In the genomic region with DNA sequence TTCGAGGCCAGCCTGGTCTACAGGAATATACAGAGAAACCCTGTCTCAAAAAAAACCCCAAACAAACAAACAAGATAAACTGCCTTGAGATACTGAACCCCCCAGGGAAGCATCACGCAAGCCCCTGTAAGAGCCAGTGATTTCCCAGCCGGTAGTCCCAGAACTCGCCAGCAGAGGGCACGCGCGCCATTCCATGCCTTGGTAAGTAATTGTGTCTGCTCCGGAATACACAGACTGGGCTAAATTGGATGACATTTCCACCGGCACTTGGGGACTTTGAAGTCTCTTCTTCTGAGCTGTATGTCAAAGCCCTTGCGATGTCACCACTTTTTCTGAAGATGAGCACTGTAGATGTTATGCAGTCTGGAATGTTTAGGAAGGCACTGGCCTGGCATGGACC, we compare ENCODE assay signal across 9 mouse cellular contexts. TPM values are rescaled to one million over a fixed set of nuclear protein-coding genes. Genes with fewer than 3 reads are reported as not detected.
A peak's percentile ranks its signal among the peaks of the same experiment; 100 is the strongest.
DNase-seq lines count a peak whose midpoint lies in the region; ATAC-seq and TF ChIP-seq lines count a peak whose summit lies in the region.
"Had no signal": no experiment of that assay in that cellular context is flagged by ENCODE, and none has a peak within 500 bp of the region (broad histone marks: within the 10 kb centered on the region; RNA-seq: fewer than 3 reads in every experiment).

No protein-coding gene starts in this region.

- no peaks in the 10 kb centered on the region for H3K9me3 ChIP-seq in heart, embryonic 13.5 days
- no peaks in the 10 kb centered on the region for H3K9me3 ChIP-seq in liver, embryonic 16.5 days (replicated peaks; ENCODE audit: control insufficient read depth, low read length)
- no peaks in the 10 kb centered on the region for H3K9me3 ChIP-seq in neural tube, embryonic 13.5 days
- no peaks in the 10 kb centered on the region for H3K9me3 ChIP-seq in stomach, postnatal 0 days (ENCODE audit: control insufficient read depth, low read length)
- H3K9me3 ChIP-seq: embryonic facial prominence, embryonic 13.5 days had no signal

- peak; percentile 61 for TF ChIP-seq CTCF in bone marrow macrophage, adult 2 months (IDR thresholded peaks at IDR 0.05; ENCODE audit: low read depth, low read length)
- TF ChIP-seq CTCF in stomach, postnatal 0 days (IDR thresholded peaks at IDR 0.05; ENCODE audit: low read depth): peak; percentile 96

- peaks cover 65% of the 10 kb centered on the region for H3K36me3 ChIP-seq in heart, embryonic 13.5 days
- peaks cover 7% of the 10 kb centered on the region for H3K36me3 ChIP-seq in liver, embryonic 16.5 days (ENCODE audit: control insufficient read depth, insufficient read depth)
- H3K36me3 ChIP-seq in neural tube, embryonic 13.5 days: peaks cover 43% of the 10 kb centered on the region
- H3K36me3 ChIP-seq in stomach, postnatal 0 days (ENCODE audit: control insufficient read depth, insufficient read depth, low read length): peaks cover 9% of the 10 kb centered on the region; the same call in 1 of the 2 replicates

- H3K27ac ChIP-seq in bone marrow macrophage, adult 2 months (ENCODE audit: insufficient read depth, low read depth, low read length): no peak overlapping the region
- H3K27ac ChIP-seq in heart, embryonic 13.5 days (replicated peaks): no peak overlapping the region
- H3K27ac ChIP-seq in liver, embryonic 16.5 days (ENCODE audit: low read length): no peak overlapping the region
- H3K27ac ChIP-seq in neural tube, embryonic 13.5 days (replicated peaks): no peak overlapping the region
- no peak overlapping the region for H3K27ac ChIP-seq in stomach, postnatal 0 days (replicated peaks)
- H3K27ac ChIP-seq: embryonic facial prominence, embryonic 13.5 days had no signal

- no peak overlapping the region for H3K4me2 ChIP-seq in heart, embryonic 13.5 days
- no peak overlapping the region for H3K4me2 ChIP-seq in liver, embryonic 16.5 days (ENCODE audit: low read depth, low read length)
- H3K4me2 ChIP-seq in neural tube, embryonic 13.5 days: no peak overlapping the region
- no peak overlapping the region for H3K4me2 ChIP-seq in stomach, postnatal 0 days (replicated peaks; ENCODE audit: low read depth)
- H3K4me2 ChIP-seq: embryonic facial prominence, embryonic 13.5 days had no signal

- TF ChIP-seq POLR2A in bone marrow macrophage, adult 2 months (IDR thresholded peaks at IDR 0.05; ENCODE audit: borderline replicate concordance, low read depth, low read length): no peak

- H3K9ac ChIP-seq in heart, embryonic 13.5 days: 0 out of 2 replicates have a peak overlapping the region, but pooled peaks have one; percentile 50
- no peak overlapping the region for H3K9ac ChIP-seq in liver, embryonic 16.5 days (ENCODE audit: low read depth, low read length)
- H3K9ac ChIP-seq in neural tube, embryonic 13.5 days: no peak overlapping the region
- no peak overlapping the region for H3K9ac ChIP-seq in stomach, postnatal 0 days (ENCODE audit: low read length)
- H3K9ac ChIP-seq: embryonic facial prominence, embryonic 13.5 days had no signal

- peak; percentile 79 for ATAC-seq in erythroblast, adult 5-6 weeks (replicated peaks; ENCODE audit: low FRiP score, poor library complexity, severe bottlenecking)
- ATAC-seq in heart, embryonic 13.5 days (ENCODE audit: extremely low read depth, insufficient number of reproducible peaks, low FRiP score, low TSS enrichment): no peak
- ATAC-seq in liver, embryonic 16.5 days (ENCODE audit: low read depth): 0 out of 2 replicates have a peak, but pooled peaks have one; percentile 14
- peak; percentile 38; the same call in 1 of the 2 replicates for ATAC-seq in neural tube, embryonic 13.5 days (ENCODE audit: low read depth)
- peak; percentile 33; the same call in 1 of the 2 replicates for ATAC-seq in stomach, postnatal 0 days (ENCODE audit: low FRiP score, low TSS enrichment)

- DNase-seq in CD4-positive helper T cell, adult 2 months (ENCODE audit: low read depth, low spot score): peak; percentile 87
- DNase-seq in kidney, postnatal 25 days: peak; percentile 86 to 95
- DNase-seq in stomach, postnatal 0 days (ENCODE audit: low spot score): peak; percentile 90

- H3K27me3 ChIP-seq in heart, embryonic 13.5 days (replicated peaks): no peaks in the 10 kb centered on the region
- H3K27me3 ChIP-seq in liver, embryonic 16.5 days (ENCODE audit: control insufficient read depth, insufficient read depth, low read depth, low read length): no peaks in the 10 kb centered on the region
- no peaks in the 10 kb centered on the region for H3K27me3 ChIP-seq in neural tube, embryonic 13.5 days
- H3K27me3 ChIP-seq in stomach, postnatal 0 days (ENCODE audit: control insufficient read depth, insufficient read depth, low read length): no peaks in the 10 kb centered on the region
- H3K27me3 ChIP-seq: embryonic facial prominence, embryonic 13.5 days had no signal

- H3K4me1 ChIP-seq in bone marrow macrophage, adult 2 months (ENCODE audit: control insufficient read depth, insufficient read depth, low read length): peaks cover 35% of the 10 kb centered on the region
- H3K4me1 ChIP-seq in heart, embryonic 13.5 days: peaks cover 26% of the 10 kb centered on the region
- peaks cover 16% of the 10 kb centered on the region for H3K4me1 ChIP-seq in liver, embryonic 16.5 days (ENCODE audit: control insufficient read depth, low read depth, low read length)
- peaks cover 5% of the 10 kb centered on the region; the same call in 1 of the 2 replicates for H3K4me1 ChIP-seq in neural tube, embryonic 13.5 days (replicated peaks)
- H3K4me1 ChIP-seq in stomach, postnatal 0 days (replicated peaks; ENCODE audit: control insufficient read depth, insufficient read depth): no peaks in the 10 kb centered on the region

- WGBS in heart, embryonic 13.5 days: 2% methylated on average over 10 of the region's 10 CpGs
- WGBS in liver, embryonic 16.5 days (ENCODE audit: insufficient replicate concordance): 1% methylated on average over 10 of the region's 10 CpGs
- WGBS in neural tube, embryonic 13.5 days: under 1% methylated on average over 10 of the region's 10 CpGs
- WGBS in stomach, postnatal 0 days: under 1% methylated on average over 10 of the region's 10 CpGs

- no peak for TF ChIP-seq EP300 in stomach, postnatal 0 days (optimal IDR thresholded peaks at IDR 0.05)

- no peak overlapping the region for H3K4me3 ChIP-seq in bone marrow macrophage, adult 2 months (ENCODE audit: insufficient read depth, low read length)
- no peak overlapping the region for H3K4me3 ChIP-seq in heart, embryonic 13.5 days
- H3K4me3 ChIP-seq in liver, embryonic 16.5 days (ENCODE audit: low read depth, low read length): no peak overlapping the region
- H3K4me3 ChIP-seq in neural tube, embryonic 13.5 days: no peak overlapping the region
- no peak overlapping the region for H3K4me3 ChIP-seq in stomach, postnatal 0 days (ENCODE audit: low read depth, low read length)
- H3K4me3 ChIP-seq: embryonic facial prominence, embryonic 13.5 days had no signal

RNA-seq across cellular contexts. Expression of a gene that starts 12.2 kb away (rescaled TPM):
- polyA plus RNA-seq in bone marrow macrophage, adult 2 months (2012; ENCODE audit: insufficient read depth, insufficient read length, missing spikeins): 3.1 and 4.6 TPM in 2 replicates
- 1.3 and 2.5 TPM in 2 replicates for total RNA-seq in erythroblast, adult 5-6 weeks (2015; ENCODE audit: low replicate concordance)
- 6.7 and 7.5 TPM in 2 replicates for total RNA-seq in erythroblast, adult 5-6 weeks (2017; ENCODE audit: low replicate concordance)
- 271 and 277 TPM in 2 replicates for polyA plus RNA-seq in heart, embryonic 13.5 days (2015; fragmentation: Nextera tagmentation; extraction: Ambion mirVana)
- polyA plus RNA-seq in liver, embryonic 16.5 days (2015; fragmentation: Nextera tagmentation; extraction: Ambion mirVana): 20.1 and 22.7 TPM in 2 replicates
- 127 and 134 TPM in 2 replicates for polyA plus RNA-seq in neural tube, embryonic 13.5 days (2015; fragmentation: Nextera tagmentation; extraction: Ambion mirVana)
- polyA plus RNA-seq in stomach, postnatal 0 days (2015; fragmentation: Nextera tagmentation; extraction: Ambion mirVana): 157 and 176 TPM in 2 replicates

RNA-seq across cellular contexts. Expression of a gene that starts 17.4 kb away (rescaled TPM):
- polyA plus RNA-seq in bone marrow macrophage, adult 2 months (2012; ENCODE audit: insufficient read depth, insufficient read length, missing spikeins): 22.9 and 23.6 TPM in 2 replicates
- total RNA-seq in erythroblast, adult 5-6 weeks (2015; ENCODE audit: low replicate concordance): 1.3 and 5.2 TPM in 2 replicates
- total RNA-seq in erythroblast, adult 5-6 weeks (2017; ENCODE audit: low replicate concordance): 0.34 and 7.0 TPM in 2 replicates
- 12.5 and 13.6 TPM in 2 replicates for polyA plus RNA-seq in heart, embryonic 13.5 days (2015; fragmentation: Nextera tagmentation; extraction: Ambion mirVana)
- 9.7 and 10.5 TPM in 2 replicates for polyA plus RNA-seq in liver, embryonic 16.5 days (2015; fragmentation: Nextera tagmentation; extraction: Ambion mirVana)
- 16.8 and 17.2 TPM in 2 replicates for polyA plus RNA-seq in neural tube, embryonic 13.5 days (2015; fragmentation: Nextera tagmentation; extraction: Ambion mirVana)
- 33.6 and 37.4 TPM in 2 replicates for polyA plus RNA-seq in stomach, postnatal 0 days (2015; fragmentation: Nextera tagmentation; extraction: Ambion mirVana)

RNA-seq across cellular contexts. Expression of a gene that starts 17.6 kb away (rescaled TPM):
- polyA plus RNA-seq in bone marrow macrophage, adult 2 months (2012; ENCODE audit: insufficient read depth, insufficient read length, missing spikeins): 68.2 and 68.9 TPM in 2 replicates
- total RNA-seq in erythroblast, adult 5-6 weeks (2015; ENCODE audit: low replicate concordance): 10.4 and 20.7 TPM in 2 replicates
- 15.5 and 22.2 TPM in 2 replicates for total RNA-seq in erythroblast, adult 5-6 weeks (2017; ENCODE audit: low replicate concordance)
- polyA plus RNA-seq in heart, embryonic 13.5 days (2015; fragmentation: Nextera tagmentation; extraction: Ambion mirVana): 46.6 and 49.6 TPM in 2 replicates
- polyA plus RNA-seq in liver, embryonic 16.5 days (2015; fragmentation: Nextera tagmentation; extraction: Ambion mirVana): 23.4 and 23.8 TPM in 2 replicates
- 58.9 and 65.6 TPM in 2 replicates for polyA plus RNA-seq in neural tube, embryonic 13.5 days (2015; fragmentation: Nextera tagmentation; extraction: Ambion mirVana)
- polyA plus RNA-seq in stomach, postnatal 0 days (2015; fragmentation: Nextera tagmentation; extraction: Ambion mirVana): 43.0 and 44.1 TPM in 2 replicates

RNA-seq across cellular contexts. Expression of a gene that starts 23.8 kb away (rescaled TPM):
- 149 and 150 TPM in 2 replicates for polyA plus RNA-seq in bone marrow macrophage, adult 2 months (2012; ENCODE audit: insufficient read depth, insufficient read length, missing spikeins)
- total RNA-seq in erythroblast, adult 5-6 weeks (2015; ENCODE audit: low replicate concordance): 2.5 and 7.3 TPM in 2 replicates
- total RNA-seq in erythroblast, adult 5-6 weeks (2017; ENCODE audit: low replicate concordance): 10.3 and 11.4 TPM in 2 replicates
- 38.0 and 38.1 TPM in 2 replicates for polyA plus RNA-seq in heart, embryonic 13.5 days (2015; fragmentation: Nextera tagmentation; extraction: Ambion mirVana)
- 50.6 and 56.1 TPM in 2 replicates for polyA plus RNA-seq in liver, embryonic 16.5 days (2015; fragmentation: Nextera tagmentation; extraction: Ambion mirVana)
- polyA plus RNA-seq in neural tube, embryonic 13.5 days (2015; fragmentation: Nextera tagmentation; extraction: Ambion mirVana): 25.6 and 27.3 TPM in 2 replicates
- 76.1 and 76.9 TPM in 2 replicates for polyA plus RNA-seq in stomach, postnatal 0 days (2015; fragmentation: Nextera tagmentation; extraction: Ambion mirVana)

RNA-seq across cellular contexts. Expression of a gene that starts 27.2 kb away (rescaled TPM):
- 19.3 and 22.5 TPM in 2 replicates for polyA plus RNA-seq in bone marrow macrophage, adult 2 months (2012; ENCODE audit: insufficient read depth, insufficient read length, missing spikeins)
- 3.3 and 6.1 TPM in 2 replicates for total RNA-seq in erythroblast, adult 5-6 weeks (2015; ENCODE audit: low replicate concordance)
- total RNA-seq in erythroblast, adult 5-6 weeks (2017; ENCODE audit: low replicate concordance): 0.60 and 0.70 TPM in 2 replicates
- polyA plus RNA-seq in heart, embryonic 13.5 days (2015; fragmentation: Nextera tagmentation; extraction: Ambion mirVana): 6.8 and 7.1 TPM in 2 replicates
- polyA plus RNA-seq in liver, embryonic 16.5 days (2015; fragmentation: Nextera tagmentation; extraction: Ambion mirVana): 1.9 and 2.0 TPM in 2 replicates
- polyA plus RNA-seq in neural tube, embryonic 13.5 days (2015; fragmentation: Nextera tagmentation; extraction: Ambion mirVana): 12.3 and 15.1 TPM in 2 replicates
- 3.4 and 3.8 TPM in 2 replicates for polyA plus RNA-seq in stomach, postnatal 0 days (2015; fragmentation: Nextera tagmentation; extraction: Ambion mirVana)
